Mouse (Mus musculus): ENCODE measurements at regions not wholly inside any gene's neighbourhood (a gene's known extent, or its start where the extent isn't known, plus 50 kb on each side); places are given as distances from the start of the nearest gene placed in this dataset.

GRCm38 (mm10) chr5:97737339-97737738 is 280.5 kb upstream of the Gk2 start:
- TF ChIP-seq POLR2A (IDR thresholded peaks at IDR 0.05; ENCODE audit: insufficient read depth, low read length): no peak
- no peak for TF ChIP-seq EP300 (IDR thresholded peaks at IDR 0.05; ENCODE audit: insufficient read depth, low read depth, low read length)

Measured in ES-Bruce4 (cell line).